Mouse (Mus musculus) kidney, postnatal 0 days (tissue): ENCODE data around the gene Prkn. TPM values are rescaled to one million over a fixed set of nuclear protein-coding genes. Genes with fewer than 3 reads are reported as not detected.

Experiments used
- ATAC-seq: fragments of 200-750 bp; cut with Nextera tagmentation; replicated peaks from 2 replicates; pipeline ENCODE4 v1.8.0; 2017; ENCODE audit warnings: low read depth, moderate number of reproducible peaks, moderate TSS enrichment, moderate library complexity; ENCODE audit not compliant: low FRiP score
- DNase-seq: peaks from one replicate; pipeline ENCODE4 v3.0.0-alpha.2; 2016; ENCODE audit warnings: low spot score
- H3K27ac ChIP-seq: fragments of 300-500 bp; sonication (generic); 2 replicates; pipeline ENCODE4 v1.5.1; 2014; ENCODE audit warnings: mild to moderate bottlenecking
- H3K27me3 ChIP-seq: fragments of 300-500 bp; sonication (generic); 2 replicates; pipeline ENCODE4 v1.6.1; 2014; ENCODE audit warnings: low read length, mixed read lengths; ENCODE audit not compliant: insufficient read depth
- H3K36me3 ChIP-seq: fragments of 300-500 bp; sonication (generic); 2 replicates; pipeline ENCODE4 v1.6.1; 2014; ENCODE audit warnings: low read length, mixed read lengths; ENCODE audit not compliant: insufficient read depth
- H3K4me1 ChIP-seq: fragments of 300-500 bp; sonication (generic); replicated peaks from 2 replicates; pipeline ENCODE4 v1.6.1; 2014; ENCODE audit warnings: antibody characterized with exemption, low read length, mixed read lengths; ENCODE audit not compliant: insufficient read depth
- H3K4me2 ChIP-seq: fragments of 300-500 bp; sonication (generic); 2 replicates; pipeline ENCODE4 v1.6.1; 2014; ENCODE audit warnings: mild to moderate bottlenecking, low read length, moderate library complexity, mixed read lengths
- H3K4me3 ChIP-seq: fragments of 300-500 bp; sonication (generic); replicated peaks from 2 replicates; pipeline ENCODE4 v1.5.1; 2014; ENCODE audit warnings: low read depth, low read length
- H3K9ac ChIP-seq: fragments of 300-500 bp; sonication (generic); 2 replicates; pipeline ENCODE4 v1.6.1; 2014; ENCODE audit warnings: low read depth, low read length
- H3K9me3 ChIP-seq: fragments of 300-500 bp; sonication (generic); replicated peaks from 2 replicates; pipeline ENCODE4 v1.6.1; 2016; ENCODE audit warnings: low read length, inconsistent platforms, mixed read lengths
- CTCF ChIP-seq: IDR thresholded peaks from 2 replicates; pipeline ENCODE4 v1.5.1; 2016; ENCODE audit warnings: antibody characterized with exemption, low read depth, mild to moderate bottlenecking, moderate library complexity
- WGBS: fragments of 180-500 bp; shearing (Covaris S2); extraction: QIAGEN DNeasy Blood & Tissue Kit; methylation state at CpG from one replicate; pipeline ENCODE4 v1.1.7; 2014; 5-methylcytosine and 5-hydroxymethylcytosine counted together
- polyA plus RNA-seq: library from polyadenylated mRNA; unstranded; fragments of >200 nt; fragmentation: Nextera tagmentation; extraction: Ambion mirVana; gene quantifications from 2 replicates; pipeline ENCODE4 v1.2.1, GENCODE M21; 2015

Gene Prkn
- polyA plus RNA-seq, 1 experiment from 2014 or later: 3.6 TPM

- WGBS: 16% methylated on average over 11 of the region's 11 CpGs
- no peak overlapping the region for H3K27ac ChIP-seq
- peak overlapping the region; percentile 37 for H3K4me2 ChIP-seq
- no peaks in the 10 kb centered on the region for H3K36me3 ChIP-seq
- H3K27me3 ChIP-seq: no peaks in the 10 kb centered on the region
- H3K9me3 ChIP-seq: no peaks in the 10 kb centered on the region
- no peak overlapping the region for H3K9ac ChIP-seq
- no peak overlapping the region for H3K4me3 ChIP-seq
- peaks cover 5% of the 10 kb centered on the region; the same call in 1 of the 2 replicates for H3K4me1 ChIP-seq
- no peak for TF ChIP-seq CTCF
- ATAC-seq (no peak), DNase-seq (peak; percentile 67)
Measured at GRCm38 (mm10) chr17:11962808-11963207, 1122.6 kb downstream of the Prkn start.

- Histone ChIP-seq H3K27me3 (no peaks in the 10 kb centered on the region), H3K4me1 (no peaks in the 10 kb centered on the region), H3K9me3 (no peaks in the 10 kb centered on the region), H3K27ac (no peak overlapping the region), H3K4me2 (no peak overlapping the region), H3K4me3 (no peak overlapping the region), H3K9ac (no peak overlapping the region), H3K36me3 (no peaks in the 10 kb centered on the region)
- TF ChIP-seq CTCF: no peak
- no peak for ATAC-seq
- WGBS: 69% methylated on average over 1 of the region's 1 CpGs
- DNase-seq: no peak
Measured at GRCm38 (mm10) chr17:11970160-11970559, 1130.0 kb downstream of the Prkn start.

- Histone ChIP-seq H3K9ac (no peak overlapping the region), H3K27ac (no peak overlapping the region), H3K4me3 (no peak overlapping the region), H3K4me2 (peak overlapping the region; percentile 39), H3K36me3 (no peaks in the 10 kb centered on the region), H3K27me3 (no peaks in the 10 kb centered on the region), H3K4me1 (0 out of 2 replicates have a peak, but pooled peaks cover 5% of the 10 kb centered on the region), H3K9me3 (no peaks in the 10 kb centered on the region)
- TF ChIP-seq CTCF: peak; percentile 63
- ATAC-seq (no peak), DNase-seq (peak; percentile 81)
- 3% methylated on average over 9 of the region's 9 CpGs for WGBS
Measured at GRCm38 (mm10) chr17:11972550-11972949, 1132.4 kb downstream of the Prkn start.

GRCm38 (mm10) chr17:11972969-11973787, 1133.0 kb downstream of the Prkn start:
- Histone ChIP-seq H3K27me3 (no peaks in the 10 kb centered on the region), H3K36me3 (no peaks in the 10 kb centered on the region), H3K4me2 (no peak overlapping the region), H3K4me3 (no peak overlapping the region), H3K27ac (no peak overlapping the region), H3K9ac (no peak overlapping the region), H3K9me3 (no peaks in the 10 kb centered on the region), H3K4me1 (0 out of 2 replicates have a peak, but pooled peaks cover 5% of the 10 kb centered on the region)
- no peak for TF ChIP-seq CTCF
- WGBS: 50% methylated on average over 13 of the region's 13 CpGs
- ATAC-seq (no peak), DNase-seq (no peak)

- Histone ChIP-seq H3K4me3 (no peak overlapping the region), H3K9ac (no peak overlapping the region), H3K36me3 (no peaks in the 10 kb centered on the region), H3K4me2 (no peak overlapping the region), H3K27ac (no peak overlapping the region), H3K9me3 (no peaks in the 10 kb centered on the region), H3K4me1 (0 out of 2 replicates have a peak, but pooled peaks cover 5% of the 10 kb centered on the region), H3K27me3 (no peaks in the 10 kb centered on the region)
- 24% methylated on average over 7 of the region's 7 CpGs for WGBS
- DNase-seq: peak; percentile 74
- peak; percentile 71 for ATAC-seq
- TF ChIP-seq CTCF: peak; percentile 87
Measured at GRCm38 (mm10) chr17:11975062-11975607, 1135.0 kb downstream of the Prkn start.

GRCm38 (mm10) chr17:11978260-11978821, 1138.2 kb downstream of the Prkn start:
- H3K4me2 ChIP-seq: no peak overlapping the region
- DNase-seq: peak; percentile 37

More at GRCm38 (mm10) chr17:11978260-11978821, 1138.2 kb downstream of the Prkn start:
- 29% methylated on average over 17 of the region's 17 CpGs for WGBS
- no peak overlapping the region for H3K27ac ChIP-seq
- TF ChIP-seq CTCF: no peak
- no peak overlapping the region for H3K4me3 ChIP-seq
- H3K4me1 ChIP-seq: 0 out of 2 replicates have a peak, but pooled peaks cover 5% of the 10 kb centered on the region
- H3K27me3 ChIP-seq: no peaks in the 10 kb centered on the region
- no peak for ATAC-seq
- H3K9ac ChIP-seq: no peak overlapping the region
- no peaks in the 10 kb centered on the region for H3K9me3 ChIP-seq
- no peaks in the 10 kb centered on the region for H3K36me3 ChIP-seq
